Mouse (Mus musculus) MEL (cell line): ENCODE measurements around the gene Lect2. TPM values are rescaled to one million over a fixed set of nuclear protein-coding genes. Genes with fewer than 3 reads are reported as not detected.

Experiments used
- DNase-seq: peaks from one replicate; pipeline ENCODE4 v3.0.0; 2011; ENCODE audit warnings: low read depth, low spot score
- H3K27ac ChIP-seq: 2 replicates; pipeline ENCODE4 v1.5.1; 2012; ENCODE audit warnings: low read depth, mild to moderate bottlenecking, control low read depth, low read length, moderate library complexity; ENCODE audit not compliant: control insufficient read depth
- H3K27me3 ChIP-seq, 2 experiments: fragments of 150-350 bp in 1 of 2; sonication (generic) in 1 of 2; 2 replicates each; pipeline ENCODE4 v1.6.1; 2012; ENCODE audit warnings: low read length in 2 of 2, mild to moderate bottlenecking in 2 of 2, improper control_type of control experiment in 1 of 2, moderate library complexity in 1 of 2; ENCODE audit not compliant: insufficient read depth in 2 of 2, control insufficient read depth in 1 of 2
- H3K36me3 ChIP-seq, 2 experiments: 2 replicates each; pipeline ENCODE4 v1.6.1; 2012 to 2014; ENCODE audit warnings: low read length in 2 of 2, improper control_type of control experiment in 1 of 2, inconsistent platforms in 1 of 2, mild to moderate bottlenecking in 1 of 2; ENCODE audit not compliant: insufficient read depth in 2 of 2, control insufficient read depth in 1 of 2
- H3K4me1 ChIP-seq, 2 experiments: fragments of 150-350 bp in 1 of 2; sonication (generic) in 1 of 2; 2 replicates each; pipeline ENCODE4 v1.6.1; 2012; ENCODE audit warnings: low read length in 2 of 2, improper control_type of control experiment in 1 of 2, mild to moderate bottlenecking in 1 of 2; ENCODE audit not compliant: insufficient read depth in 2 of 2, control insufficient read depth in 1 of 2
- H3K4me3 ChIP-seq, 2 experiments: fragments of 150-350 bp in 1 of 2; sonication (generic) in 1 of 2; 2 replicates each; pipeline ENCODE4 v1.5.1; 2012; ENCODE audit warnings: low read depth in 2 of 2, low read length in 2 of 2, mild to moderate bottlenecking in 2 of 2, moderate library complexity in 2 of 2, control low read depth in 1 of 2, improper control_type of control experiment in 1 of 2; ENCODE audit not compliant: control insufficient read depth in 1 of 2, insufficient read depth in 1 of 2
- H3K79me2 ChIP-seq: 2 replicates; pipeline ENCODE4 v1.6.1; 2012; ENCODE audit warnings: mild to moderate bottlenecking, low read length, moderate library complexity; ENCODE audit not compliant: control insufficient read depth, poor library complexity, insufficient read depth
- H3K9ac ChIP-seq: 2 replicates; pipeline ENCODE4 v1.6.1; 2012; ENCODE audit warnings: low read depth, mild to moderate bottlenecking, control low read depth, low read length, moderate library complexity; ENCODE audit not compliant: control insufficient read depth, poor library complexity, severe bottlenecking
- H3K9me3 ChIP-seq: fragments of 150-350 bp; sonication (generic); replicated peaks from 2 replicates; pipeline ENCODE4 v1.6.1; 2012; ENCODE audit warnings: mild to moderate bottlenecking, low read length, improper control_type of control experiment, moderate library complexity; ENCODE audit not compliant: insufficient read depth
- BHLHE40 ChIP-seq: IDR thresholded peaks from 2 replicates; pipeline ENCODE4 v1.6.1; 2012; ENCODE audit warnings: low read depth, mild to moderate bottlenecking, inconsistent platforms, low read length, improper control_type of control experiment, borderline replicate concordance
- CHD1 ChIP-seq: IDR thresholded peaks from 2 replicates; pipeline ENCODE4 v1.6.1; 2012; ENCODE audit warnings: low read depth, mild to moderate bottlenecking, inconsistent platforms, low read length, improper control_type of control experiment
- CTCF ChIP-seq, 3 experiments: IDR thresholded peaks in 2 of 3; conservative IDR thresholded peaks in 1 of 3; 2 replicates each; pipeline ENCODE4 v1.5.1; 2011 to 2012; ENCODE audit warnings: low read length in 3 of 3, low read depth in 2 of 3, mild to moderate bottlenecking in 2 of 3, improper control_type of control experiment in 1 of 3, inconsistent platforms in 1 of 3, mixed read lengths in 1 of 3, moderate library complexity in 1 of 3; ENCODE audit not compliant: control insufficient read depth in 1 of 3, insufficient read depth in 1 of 3, poor library complexity in 1 of 3, severe bottlenecking in 1 of 3
- E2F4 ChIP-seq: IDR thresholded peaks from 2 replicates; pipeline ENCODE4 v1.6.1; 2011; ENCODE audit warnings: low read depth, low read length, improper control_type of control experiment, borderline replicate concordance
- ELF1 ChIP-seq: IDR thresholded peaks from 2 replicates; pipeline ENCODE4 v1.6.1; 2014; ENCODE audit warnings: low read depth, mild to moderate bottlenecking, inconsistent platforms, low read length, improper control_type of control experiment, moderate library complexity
- EP300 ChIP-seq, 2 experiments: IDR thresholded peaks; 2 replicates each; pipeline ENCODE4 v1.6.1; 2011; ENCODE audit warnings: improper control_type of control experiment in 2 of 2, low read length in 2 of 2, low read depth in 1 of 2, mild to moderate bottlenecking in 1 of 2
- GABPA ChIP-seq: IDR thresholded peaks from 2 replicates; pipeline ENCODE4 v1.6.1; 2012; ENCODE audit warnings: low read depth, mild to moderate bottlenecking, inconsistent platforms, low read length, improper control_type of control experiment, moderate library complexity
- KAT2A ChIP-seq: conservative IDR thresholded peaks from 2 replicates; pipeline ENCODE4 v1.6.1; 2012; ENCODE audit warnings: low read depth, low read length, improper control_type of control experiment, inconsistent platforms
- MAFK ChIP-seq: IDR thresholded peaks from 2 replicates; pipeline ENCODE4 v1.6.1; 2011; ENCODE audit warnings: low read depth, mild to moderate bottlenecking, low read length, improper control_type of control experiment, borderline replicate concordance
- MAX ChIP-seq: IDR thresholded peaks from 2 replicates; pipeline ENCODE4 v1.6.1; 2011; ENCODE audit warnings: low read length, improper control_type of control experiment
- MYC ChIP-seq: IDR thresholded peaks from 2 replicates; pipeline ENCODE4 v1.6.1; 2011; ENCODE audit warnings: low read depth, mild to moderate bottlenecking, low read length, improper control_type of control experiment, moderate library complexity
- NELFE ChIP-seq: IDR thresholded peaks from 2 replicates; pipeline ENCODE4 v1.6.1; 2011; ENCODE audit warnings: low read depth, low read length, improper control_type of control experiment
- NRF1 ChIP-seq: IDR thresholded peaks from 2 replicates; pipeline ENCODE4 v1.6.1; 2014; ENCODE audit warnings: low read depth, mild to moderate bottlenecking, inconsistent platforms, low read length, improper control_type of control experiment, moderate library complexity; ENCODE audit not compliant: poor library complexity, insufficient read depth, severe bottlenecking
- POLR2A ChIP-seq, 2 experiments: IDR thresholded peaks; 2 replicates each; pipeline ENCODE4 v1.6.1; 2011 to 2012; ENCODE audit warnings: low read length in 2 of 2, mild to moderate bottlenecking in 2 of 2, control low read depth in 1 of 2, improper control_type of control experiment in 1 of 2, low read depth in 1 of 2, moderate library complexity in 1 of 2; ENCODE audit not compliant: control insufficient read depth in 1 of 2, insufficient read depth in 1 of 2, poor library complexity in 1 of 2
- RAD21 ChIP-seq: IDR thresholded peaks from 2 replicates; pipeline ENCODE4 v1.6.1; 2011; ENCODE audit warnings: mild to moderate bottlenecking, low read depth, low read length, improper control_type of control experiment
- RCOR1 ChIP-seq: IDR thresholded peaks from 2 replicates; pipeline ENCODE4 v1.6.1; 2012; ENCODE audit warnings: low read depth, mild to moderate bottlenecking, inconsistent platforms, low read length, improper control_type of control experiment
- SIN3A ChIP-seq: IDR thresholded peaks from 2 replicates; pipeline ENCODE4 v1.6.1; 2012; ENCODE audit warnings: low read length, improper control_type of control experiment, inconsistent platforms
- SMC3 ChIP-seq: IDR thresholded peaks from 2 replicates; pipeline ENCODE4 v1.6.1; 2011; ENCODE audit warnings: low read depth, low read length, improper control_type of control experiment
- TBP ChIP-seq: IDR thresholded peaks from 2 replicates; pipeline ENCODE4 v1.8.0; 2011; ENCODE audit warnings: low read depth, low read length, improper control_type of control experiment
- TCF12 ChIP-seq: IDR thresholded peaks from 2 replicates; pipeline ENCODE4 v1.6.1; 2014; ENCODE audit warnings: low read depth, mild to moderate bottlenecking, inconsistent platforms, low read length, improper control_type of control experiment, moderate library complexity
- UBTF ChIP-seq: IDR thresholded peaks from 2 replicates; pipeline ENCODE4 v1.6.1; 2012; ENCODE audit warnings: low read depth, mild to moderate bottlenecking, inconsistent platforms, low read length, improper control_type of control experiment, moderate library complexity, borderline replicate concordance; ENCODE audit not compliant: insufficient read depth
- USF1 ChIP-seq: IDR thresholded peaks from 2 replicates; pipeline ENCODE4 v1.6.1; 2014; ENCODE audit warnings: low read depth, mild to moderate bottlenecking, inconsistent platforms, low read length, improper control_type of control experiment, moderate library complexity
- ZC3H11A ChIP-seq: IDR thresholded peaks from 2 replicates; pipeline ENCODE4 v1.6.1; 2012; ENCODE audit warnings: low read depth, mild to moderate bottlenecking, inconsistent platforms, low read length, improper control_type of control experiment
- ZMIZ1 ChIP-seq: IDR thresholded peaks from 2 replicates; pipeline ENCODE4 v1.6.1; 2012; ENCODE audit warnings: low read depth, mild to moderate bottlenecking, inconsistent platforms, low read length, improper control_type of control experiment, moderate library complexity
- ZNF384 ChIP-seq: IDR thresholded peaks from 2 replicates; pipeline ENCODE4 v1.6.1; 2012; ENCODE audit warnings: low read depth, mild to moderate bottlenecking, inconsistent platforms, low read length, improper control_type of control experiment
- polyA plus RNA-seq, 2 experiments: library from polyadenylated mRNA; stranded (reverse) in 1 of 2; unstranded in 1 of 2; fragments of >175 nt in 1 of 2; fragments of >200 nt in 1 of 2; gene quantifications; 2 replicates each; pipeline versions ENCODE4 v1.2.1 to v1.2.4; 2012; ENCODE audit warnings: low replicate concordance in 2 of 2, low read depth in 1 of 2; ENCODE audit not compliant: insufficient read length in 2 of 2, insufficient read depth in 1 of 2, missing spikeins in 1 of 2
- total RNA-seq: library from RNA; depleted of rRNA; stranded (reverse); fragments of 300-350 nt; gene quantifications from 2 replicates; pipeline ENCODE4 v1.2.3, GENCODE M21; 2012

Gene Lect2
- total and polyA plus RNA-seq, 3 experiments, result not detected

DNA sequence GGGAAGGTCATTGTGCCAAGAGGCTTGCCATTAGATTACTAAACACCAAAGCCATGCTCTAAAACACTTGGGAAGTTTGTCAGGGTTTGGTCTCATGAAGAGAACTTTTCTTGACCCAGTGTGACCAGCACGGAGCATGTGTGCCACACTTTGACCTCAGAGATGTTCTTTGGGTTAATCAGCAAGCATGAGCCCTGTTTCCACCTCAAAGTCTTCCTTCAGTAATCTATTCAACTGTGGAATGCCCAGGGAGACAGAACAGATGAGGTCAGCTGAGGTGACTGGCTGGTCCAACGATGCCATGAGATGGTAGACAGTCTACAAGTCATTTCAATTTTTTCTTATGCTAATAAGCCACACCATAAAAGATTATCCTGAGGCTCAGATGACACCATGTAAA, 38.5 kb downstream of the Lect2 start:
- no peaks in the 10 kb centered on the region for H3K9me3 ChIP-seq
- no peak overlapping the region for H3K27ac ChIP-seq
- H3K4me3 ChIP-seq, result no peak overlapping the region
- no peak overlapping the region for H3K9ac ChIP-seq
- DNase-seq, result no peak
- H3K4me1 ChIP-seq, result no peaks in the 10 kb centered on the region
- no peaks in the 10 kb centered on the region for H3K79me2 ChIP-seq
- H3K36me3 ChIP-seq, result no peaks in the 10 kb centered on the region
- no peak for TF ChIP-seq CTCF (IDR thresholded peaks at IDR 0.05 in 2 of 3, conservative IDR thresholded peaks at IDR 0.05 in 1 of 3; ENCODE audit: control insufficient read depth in 1 of 3, insufficient read depth in 1 of 3, low read depth in 2 of 3, low read length in 3 of 3, poor library complexity in 1 of 3, severe bottlenecking in 1 of 3)
- no peak for TF ChIP-seq GABPA
- no peak for TF ChIP-seq EP300 (IDR thresholded peaks at IDR 0.05; ENCODE audit: low read depth in 1 of 2, low read length in 2 of 2)
- no peak for TF ChIP-seq ZMIZ1
- TF ChIP-seq ZC3H11A, result no peak
- no peak for TF ChIP-seq SIN3A
- TF ChIP-seq SMC3, result no peak
- no peak for TF ChIP-seq TBP
- TF ChIP-seq NRF1, result no peak
- TF ChIP-seq RCOR1, result no peak
- no peak for TF ChIP-seq MYC
- TF ChIP-seq ZNF384, result no peak
- TF ChIP-seq, all 39 proteins: peak for 0
- no peaks in the 10 kb centered on the region for H3K27me3 ChIP-seq

DNA sequence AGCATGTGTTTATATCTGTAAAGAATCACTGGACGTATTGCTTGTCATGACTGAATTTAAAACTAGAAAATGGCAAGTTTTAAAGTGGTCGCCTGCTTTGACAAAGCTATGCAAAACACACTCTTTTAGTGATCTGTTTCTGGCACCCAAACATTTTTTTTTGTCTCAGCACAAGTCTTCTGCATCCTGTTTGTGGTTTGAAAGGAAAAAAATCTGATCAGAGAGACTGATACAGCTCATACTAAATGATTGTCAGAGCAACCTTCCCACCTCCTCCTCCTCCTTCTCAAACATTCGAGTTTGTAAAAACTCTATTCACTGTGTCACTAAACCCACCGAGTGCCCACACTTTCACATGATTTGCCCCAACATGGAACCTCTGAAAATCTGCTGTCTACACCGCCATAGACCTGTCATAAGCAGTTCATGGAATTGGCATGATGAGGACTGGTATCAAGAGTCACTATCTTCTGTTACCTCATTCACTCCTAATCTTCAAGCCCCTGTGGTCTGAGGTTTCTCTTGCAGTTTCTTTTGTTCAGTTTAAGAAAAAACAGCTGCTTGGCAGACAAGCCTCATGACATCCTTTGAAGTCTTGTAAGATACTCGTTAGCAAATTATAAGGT, 41.3 kb downstream of the Lect2 start:
- TF ChIP-seq EP300 (IDR thresholded peaks at IDR 0.05; ENCODE audit: low read depth in 1 of 2, low read length in 2 of 2), result no peak
- TF ChIP-seq CTCF (IDR thresholded peaks at IDR 0.05 in 2 of 3, conservative IDR thresholded peaks at IDR 0.05 in 1 of 3; ENCODE audit: control insufficient read depth in 1 of 3, insufficient read depth in 1 of 3, low read depth in 2 of 3, low read length in 3 of 3, poor library complexity in 1 of 3, severe bottlenecking in 1 of 3), result no peak
- TF ChIP-seq E2F4, result no peak
- TF ChIP-seq USF1, result no peak
- TF ChIP-seq NELFE, result no peak
- no peak for TF ChIP-seq CHD1
- TF ChIP-seq SMC3, result no peak
- TF ChIP-seq RCOR1, result no peak
- no peak for TF ChIP-seq RAD21
- TF ChIP-seq ELF1, result no peak
- no peak for TF ChIP-seq UBTF
- TF ChIP-seq ZMIZ1, result no peak
- no peak for TF ChIP-seq SIN3A
- no peak for TF ChIP-seq KAT2A
- no peak for TF ChIP-seq BHLHE40
- TF ChIP-seq GABPA, result no peak
- no peak for TF ChIP-seq POLR2A (IDR thresholded peaks at IDR 0.05; ENCODE audit: control insufficient read depth in 1 of 2, insufficient read depth in 1 of 2, low read depth in 1 of 2, low read length in 2 of 2, poor library complexity in 1 of 2)
- TF ChIP-seq MAFK, result no peak
- no peak for TF ChIP-seq MAX
- TF ChIP-seq TCF12, result no peak
- Histone ChIP-seq H3K27ac (no peak overlapping the region), H3K9ac (no peak overlapping the region), H3K27me3 (no peaks in the 10 kb centered on the region), H3K9me3 (no peaks in the 10 kb centered on the region), H3K79me2 (no peaks in the 10 kb centered on the region), H3K36me3 (no peaks in the 10 kb centered on the region), H3K4me3 (no peak overlapping the region), H3K4me1 (no peaks in the 10 kb centered on the region)
- no peak for DNase-seq
